Mouse (Mus musculus): ENCODE measurements around the gene Zfp827. TPM values are rescaled to one million over a fixed set of nuclear protein-coding genes. Genes with fewer than 3 reads are reported as not detected.

Zfp827 gene
- polyA plus RNA-seq, 1 experiment from 2014 or later, result 0.66 TPM

Other genes starting within 250 kb of the Zfp827 start
- gene Lsm6, start 207.3 kb upstream of the Zfp827 start, polyA plus RNA-seq (2015; fragmentation: Nextera tagmentation; extraction: Ambion mirVana), result 85.2 and 86.2 TPM in 2 replicates
- gene 1700011L22Rik, start 220.1 kb downstream of the Zfp827 start, polyA plus RNA-seq (2015; fragmentation: Nextera tagmentation; extraction: Ambion mirVana), result not detected in 2 replicates